Mouse (Mus musculus) stomach, postnatal 0 days (tissue): ENCODE measurements around the gene Kif1b. TPM values are rescaled to one million over a fixed set of nuclear protein-coding genes. Genes with fewer than 3 reads are reported as not detected.

ENCODE experiments used
- ATAC-seq: fragments of 200-750 bp; cut with Nextera tagmentation; 2 replicates; pipeline ENCODE4 v1.8.0; 2017; ENCODE audit not compliant: low FRiP score, low TSS enrichment
- DNase-seq: peaks from one replicate; pipeline ENCODE4 v3.0.0-alpha.2; 2016; ENCODE audit warnings: low spot score
- H3K27ac ChIP-seq: fragments of 300-500 bp; sonication (generic); replicated peaks from 2 replicates; pipeline ENCODE4 v1.5.1; 2014; ENCODE audit warnings: mild to moderate bottlenecking, control low read depth
- H3K27me3 ChIP-seq: fragments of 300-500 bp; sonication (generic); 2 replicates; pipeline ENCODE4 v1.6.1; 2014; ENCODE audit warnings: low read length; ENCODE audit not compliant: control insufficient read depth, insufficient read depth
- H3K36me3 ChIP-seq: fragments of 300-500 bp; sonication (generic); 2 replicates; pipeline ENCODE4 v1.6.1; 2014; ENCODE audit warnings: low read length, mixed read lengths; ENCODE audit not compliant: control insufficient read depth, insufficient read depth
- H3K4me1 ChIP-seq: fragments of 300-500 bp; sonication (generic); replicated peaks from 2 replicates; pipeline ENCODE4 v1.6.1; 2014; ENCODE audit warnings: antibody characterized with exemption; ENCODE audit not compliant: control insufficient read depth, insufficient read depth
- H3K4me2 ChIP-seq: fragments of 300-500 bp; sonication (generic); replicated peaks from 2 replicates; pipeline ENCODE4 v1.6.1; 2014; ENCODE audit warnings: low read depth, mild to moderate bottlenecking, control low read depth, moderate library complexity
- H3K4me3 ChIP-seq: fragments of 300-500 bp; sonication (generic); 2 replicates; pipeline ENCODE4 v1.5.1; 2014; ENCODE audit warnings: low read depth, low read length, control low read depth
- H3K9ac ChIP-seq: fragments of 300-500 bp; sonication (generic); 2 replicates; pipeline ENCODE4 v1.6.1; 2014; ENCODE audit warnings: mild to moderate bottlenecking, low read length, control low read depth, mixed read lengths
- H3K9me3 ChIP-seq: fragments of 300-500 bp; sonication (generic); 2 replicates; pipeline ENCODE4 v1.6.1; 2016; ENCODE audit warnings: low read length; ENCODE audit not compliant: control insufficient read depth
- CTCF ChIP-seq: IDR thresholded peaks from 2 replicates; pipeline ENCODE4 v1.5.1; 2016; ENCODE audit warnings: antibody characterized with exemption, low read depth, mild to moderate bottlenecking, moderate library complexity
- EP300 ChIP-seq: optimal IDR thresholded peaks from 2 replicates; pipeline ENCODE3; 2016; ENCODE audit warnings: antibody characterized with exemption
- WGBS: fragments of 180-500 bp; shearing (Covaris S2); extraction: QIAGEN DNeasy Blood & Tissue Kit; methylation state at CpG from one replicate; pipeline ENCODE4 v1.1.7; 2014; 5-methylcytosine and 5-hydroxymethylcytosine counted together
- polyA plus RNA-seq: library from polyadenylated mRNA; unstranded; fragments of >200 nt; fragmentation: Nextera tagmentation; extraction: Ambion mirVana; gene quantifications from 2 replicates; pipeline ENCODE4 v1.2.1, GENCODE M21; 2015

The Kif1b gene
- polyA plus RNA-seq, 1 experiment from 2014 or later = 23.9 TPM

DNA sequence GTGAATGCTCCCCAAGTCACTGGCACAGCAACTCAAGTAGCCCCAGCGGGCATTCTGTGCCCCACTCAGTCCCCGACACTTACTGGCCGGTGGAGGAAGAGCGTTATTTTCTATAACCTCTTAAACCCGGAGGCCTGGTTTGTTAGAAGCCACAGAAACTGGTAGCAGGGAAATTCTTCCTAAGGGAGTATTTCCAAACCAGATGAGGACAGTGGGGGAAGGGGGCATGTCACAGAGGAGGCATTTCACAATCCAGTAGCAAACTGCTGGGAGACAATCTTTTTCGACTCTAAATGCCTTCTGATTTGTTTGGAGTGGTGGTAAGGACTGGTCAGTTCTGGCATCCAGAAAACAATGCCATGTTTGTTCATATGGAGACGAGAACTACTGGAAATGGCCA is 128.3 kb downstream of the Kif1b start:
- no peak overlapping the region for H3K4me3 ChIP-seq
- 75% methylated on average over 7 of the region's 7 CpGs for WGBS
- H3K4me1 ChIP-seq = no peaks in the 10 kb centered on the region
- TF ChIP-seq EP300 (no peak), CTCF (no peak)
- no peak for ATAC-seq
- H3K4me2 ChIP-seq = no peak overlapping the region
- H3K36me3 ChIP-seq = peaks cover 10% of the 10 kb centered on the region; the same call in 1 of the 2 replicates
- H3K9me3 ChIP-seq = no peaks in the 10 kb centered on the region
- H3K27ac ChIP-seq = no peak overlapping the region; the same call in 1 of the 2 replicates
- H3K27me3 ChIP-seq = no peaks in the 10 kb centered on the region
- no peak for DNase-seq
- H3K9ac ChIP-seq = no peak overlapping the region

- Histone ChIP-seq H3K9ac (no peak overlapping the region), H3K27me3 (no peaks in the 10 kb centered on the region), H3K36me3 (peaks cover 10% of the 10 kb centered on the region; the same call in 1 of the 2 replicates), H3K9me3 (no peaks in the 10 kb centered on the region), H3K27ac (0 out of 2 replicates have a peak overlapping the region, but pooled peaks have one; percentile 53), H3K4me2 (no peak overlapping the region), H3K4me1 (no peaks in the 10 kb centered on the region), H3K4me3 (no peak overlapping the region)
- DNase-seq (peak; percentile 73), ATAC-seq (peak; percentile 78)
- TF ChIP-seq CTCF (no peak), EP300 (no peak)
- 51% methylated on average over 7 of the region's 7 CpGs for WGBS
These were observed 129.2 kb downstream of the Kif1b start for GRCm38 (mm10) chr4:149178328-149178727.

DNA sequence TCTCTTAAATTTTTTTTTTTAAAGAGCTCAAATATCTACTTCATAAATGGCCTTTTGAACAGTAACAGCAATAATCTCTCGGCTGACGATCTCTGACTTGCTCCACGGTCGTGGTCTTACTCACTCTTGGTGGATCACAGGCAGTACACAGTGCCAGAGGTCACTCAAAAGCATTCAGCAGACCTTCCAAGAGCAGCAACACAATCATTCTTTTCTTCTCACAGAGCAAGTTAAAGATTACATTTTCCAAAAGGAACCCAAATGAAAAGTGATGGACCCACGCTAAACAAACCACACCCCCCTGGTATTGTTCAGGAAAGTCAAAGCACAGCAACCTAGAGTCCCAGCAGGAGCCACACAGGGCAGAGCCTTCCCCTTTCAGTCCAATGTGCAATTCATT is 130.4 kb downstream of the Kif1b start:
- no peak for ATAC-seq
- Histone ChIP-seq H3K27ac (no peak overlapping the region), H3K36me3 (peaks cover 5% of the 10 kb centered on the region; the same call in 1 of the 2 replicates), H3K4me2 (no peak overlapping the region), H3K4me3 (no peak overlapping the region), H3K9ac (no peak overlapping the region), H3K27me3 (no peaks in the 10 kb centered on the region), H3K4me1 (no peaks in the 10 kb centered on the region), H3K9me3 (no peaks in the 10 kb centered on the region)
- DNase-seq = no peak
- WGBS = 37% methylated on average over 5 of the region's 5 CpGs
- TF ChIP-seq EP300 (no peak), CTCF (no peak)

GRCm38 (mm10) chr4:149176645-149177044 is 130.8 kb downstream of the Kif1b start:
- 62% methylated on average over 6 of the region's 6 CpGs for WGBS
- ATAC-seq = no peak
- Histone ChIP-seq H3K9ac (no peak overlapping the region), H3K27ac (no peak overlapping the region), H3K4me2 (no peak overlapping the region), H3K9me3 (no peaks in the 10 kb centered on the region), H3K4me1 (no peaks in the 10 kb centered on the region), H3K27me3 (no peaks in the 10 kb centered on the region), H3K36me3 (peaks cover under 1% of the 10 kb centered on the region; the same call in 1 of the 2 replicates), H3K4me3 (no peak overlapping the region)
- TF ChIP-seq EP300 = no peak
- no peak for TF ChIP-seq CTCF
- no peak for DNase-seq

DNA sequence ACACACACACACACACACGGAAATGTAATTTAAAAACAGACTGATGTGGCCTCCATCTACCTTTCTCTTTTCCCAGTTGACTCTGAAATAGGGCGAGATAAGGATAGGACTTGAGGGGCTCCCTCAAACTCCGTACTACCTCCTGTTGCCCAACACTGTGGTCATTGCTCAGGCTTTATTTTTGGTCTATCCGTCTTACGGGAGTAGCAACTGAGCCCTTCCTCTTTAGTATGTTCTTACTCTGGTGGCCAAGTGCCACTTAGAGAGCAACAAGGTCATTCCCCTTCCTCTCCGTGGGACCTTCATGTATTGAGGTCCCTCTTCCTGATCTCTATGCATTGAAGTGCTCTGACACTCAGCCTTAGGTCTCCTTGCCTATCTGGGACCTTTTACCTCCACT is 133.8 kb downstream of the Kif1b start:
- WGBS = 89% methylated on average over 6 of the region's 6 CpGs
- ATAC-seq (no peak), DNase-seq (no peak)
- Histone ChIP-seq H3K4me3 (no peak overlapping the region), H3K27ac (no peak overlapping the region), H3K9me3 (no peaks in the 10 kb centered on the region), H3K4me2 (no peak overlapping the region), H3K27me3 (no peaks in the 10 kb centered on the region), H3K4me1 (no peaks in the 10 kb centered on the region), H3K9ac (no peak overlapping the region), H3K36me3 (no peaks in the 10 kb centered on the region)
- TF ChIP-seq EP300 (no peak), CTCF (no peak)

DNA sequence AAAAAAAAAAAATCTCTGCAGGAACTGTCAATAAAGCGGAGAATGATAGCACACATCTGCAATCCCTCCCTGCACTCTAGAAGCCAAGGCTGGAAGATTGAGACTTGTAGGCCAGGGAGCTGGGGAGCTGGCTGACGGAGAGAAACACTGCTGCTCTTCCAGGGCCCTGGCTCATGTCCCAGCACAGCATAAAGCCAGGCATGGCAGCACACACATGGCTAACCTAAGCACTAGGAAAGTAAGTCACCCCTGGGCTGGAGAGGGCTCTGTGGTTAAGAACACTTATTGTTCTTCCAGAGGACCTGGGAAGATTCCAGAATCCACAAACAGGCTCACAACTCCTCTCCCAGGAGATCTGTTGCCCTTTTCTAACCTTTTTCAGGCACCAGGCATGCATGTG is 134.8 kb downstream of the Kif1b start:
- Histone ChIP-seq H3K4me1 (no peaks in the 10 kb centered on the region), H3K9ac (no peak overlapping the region), H3K27me3 (no peaks in the 10 kb centered on the region), H3K4me2 (no peak overlapping the region), H3K27ac (peak overlapping the region; percentile 75), H3K4me3 (no peak overlapping the region), H3K9me3 (no peaks in the 10 kb centered on the region), H3K36me3 (no peaks in the 10 kb centered on the region)
- TF ChIP-seq EP300 (no peak), CTCF (no peak)
- WGBS = 47% methylated on average over 2 of the region's 2 CpGs
- ATAC-seq (no peak), DNase-seq (no peak)
